Mouse (Mus musculus): ENCODE results near the gene Ttc22. TPM values are rescaled to one million over a fixed set of nuclear protein-coding genes. Genes with fewer than 3 reads are reported as not detected.

The Ttc22 gene
- polyA plus RNA-seq, 1 experiment: not detected

GRCm38 (mm10) chr4:106688636-106689296 lies 66.5 kb downstream of the Ttc22 start:
- Histone ChIP-seq H3K79me2 (ENCODE audit: control insufficient read depth, insufficient read depth) (no peaks in the 10 kb centered on the region), H3K36me3 (ENCODE audit: control insufficient read depth, insufficient read depth) (no peaks in the 10 kb centered on the region), H3K4me3 (ENCODE audit: insufficient read depth, poor library complexity, severe bottlenecking) (no peak overlapping the region), H3ac (ENCODE audit: control insufficient read depth, insufficient read length, low read depth) (no peak overlapping the region), H3K79me3 (ENCODE audit: low read depth) (no peaks in the 10 kb centered on the region), H3K27me3 (ENCODE audit: control insufficient read depth, insufficient read depth, insufficient read length) (peaks cover 41% of the 10 kb centered on the region)
- TF ChIP-seq MYOG (IDR thresholded peaks at IDR 0.05; ENCODE audit: control insufficient read depth, extremely low read depth, insufficient read length) (no peak), MAX (IDR thresholded peaks at IDR 0.05) (no peak), CEBPB (IDR thresholded peaks at IDR 0.05; ENCODE audit: low read depth) (no peak), MYOD1 (IDR thresholded peaks at IDR 0.05; ENCODE audit: control insufficient read depth, insufficient read length, low read depth) (no peak), CTCF (IDR thresholded peaks at IDR 0.05; ENCODE audit: control insufficient read depth, insufficient read depth, insufficient read length) (no peak), USF1 (IDR thresholded peaks at IDR 0.05; ENCODE audit: low read depth) (no peak), FOSL1 (IDR thresholded peaks at IDR 0.05; ENCODE audit: insufficient read depth, low read length, poor library complexity, severe bottlenecking) (no peak)

Other genes with a start within 250 kb of the Ttc22 start
- gene Pcsk9, start 158.1 kb upstream of the Ttc22 start, polyA plus RNA-seq (2012; fragmentation: generic; extraction: Trizol): 7.3 TPM
- gene Bsnd, start 130.1 kb upstream of the Ttc22 start, polyA plus RNA-seq (2012; fragmentation: generic; extraction: Trizol): not detected
- 113 TPM for gene Dhcr24, start 61.4 kb upstream of the Ttc22 start, polyA plus RNA-seq (2012; fragmentation: generic; extraction: Trizol)
- not detected for gene Lexm, start 5.2 kb upstream of the Ttc22 start, polyA plus RNA-seq (2012; fragmentation: generic; extraction: Trizol)
- 7.6 TPM for gene Pars2, start 28.6 kb downstream of the Ttc22 start, polyA plus RNA-seq (2012; fragmentation: generic; extraction: Trizol)
- gene Ttc4, start 56.5 kb downstream of the Ttc22 start, polyA plus RNA-seq (2012; fragmentation: generic; extraction: Trizol): 24.7 TPM
- not detected for gene Mroh7, start 108.5 kb downstream of the Ttc22 start, polyA plus RNA-seq (2012; fragmentation: generic; extraction: Trizol)
- not detected for gene Fam151a, start 111.5 kb downstream of the Ttc22 start, polyA plus RNA-seq (2012; fragmentation: generic; extraction: Trizol)
- 0.54 TPM for gene Acot11, start 182.6 kb downstream of the Ttc22 start, polyA plus RNA-seq (2012; fragmentation: generic; extraction: Trizol)

Data from C2C12 (cell line).